Comparison of ENCODE assay signal across 9 mouse cellular contexts in genomic region chr2:21367345-21368111, GRCm38 (mm10). TPM values are rescaled to one million over a fixed set of nuclear protein-coding genes. Genes with fewer than 3 reads are reported as not detected.
DNase-seq lines count a peak whose midpoint lies in the region; ATAC-seq lines count a peak whose summit lies in the region.
"Had no signal": no experiment of that assay in that cellular context is flagged by ENCODE, and none has a peak within 500 bp of the region (broad histone marks: within the 10 kb centered on the region; RNA-seq: fewer than 3 reads in every experiment).

Gene Gpr158 (plus strand): TSS chr2:21367542.

- no peaks in the 10 kb centered on the region for H3K36me3 ChIP-seq in embryonic facial prominence, embryonic 15.5 days
- no peaks in the 10 kb centered on the region for H3K36me3 ChIP-seq in heart, embryonic 12.5 days
- H3K36me3 ChIP-seq in kidney, embryonic 14.5 days (ENCODE audit: control insufficient read depth, insufficient read depth, low read length): no peaks in the 10 kb centered on the region
- H3K36me3 ChIP-seq in limb, embryonic 11.5 days (ENCODE audit: control insufficient read depth, insufficient read depth, low read length): no peaks in the 10 kb centered on the region
- H3K36me3 ChIP-seq in midbrain, embryonic 16.5 days (ENCODE audit: control insufficient read depth, insufficient read depth, low read length): no peaks in the 10 kb centered on the region

- H3K4me3 ChIP-seq in embryonic facial prominence, embryonic 15.5 days (replicated peaks): peak within 1 kb of the TSS; percentile 43
- peak within 1 kb of the TSS; percentile 52 for H3K4me3 ChIP-seq in heart, embryonic 12.5 days
- H3K4me3 ChIP-seq in kidney, embryonic 14.5 days (ENCODE audit: low read length): peak within 1 kb of the TSS; percentile 37
- H3K4me3 ChIP-seq in limb, embryonic 11.5 days (ENCODE audit: low read depth, low read length): peak within 1 kb of the TSS; percentile 23; the same call in 1 of the 2 replicates
- H3K4me3 ChIP-seq in midbrain, embryonic 16.5 days (ENCODE audit: low read depth, low read length): peak within 1 kb of the TSS; percentile 67

- peaks cover 35% of the 10 kb centered on the region for H3K27me3 ChIP-seq in embryonic facial prominence, embryonic 15.5 days
- peaks cover 40% of the 10 kb centered on the region for H3K27me3 ChIP-seq in heart, embryonic 12.5 days (replicated peaks)
- H3K27me3 ChIP-seq in kidney, embryonic 14.5 days (ENCODE audit: control insufficient read depth, insufficient read depth, low read length): peaks cover 18% of the 10 kb centered on the region
- H3K27me3 ChIP-seq in limb, embryonic 11.5 days (ENCODE audit: control insufficient read depth, insufficient read depth, low read length): peaks cover 18% of the 10 kb centered on the region
- H3K27me3 ChIP-seq in midbrain, embryonic 16.5 days (ENCODE audit: control insufficient read depth, insufficient read depth, low read depth, low read length): no peaks in the 10 kb centered on the region

- H3K27ac ChIP-seq in embryonic facial prominence, embryonic 15.5 days (replicated peaks): no peak within 1 kb of the TSS
- H3K27ac ChIP-seq in heart, embryonic 12.5 days (ENCODE audit: poor library complexity, severe bottlenecking): no peak within 1 kb of the TSS
- H3K27ac ChIP-seq in kidney, embryonic 14.5 days (ENCODE audit: low read depth, low read length): no peak within 1 kb of the TSS
- no peak within 1 kb of the TSS for H3K27ac ChIP-seq in limb, embryonic 11.5 days (replicated peaks; ENCODE audit: low read depth, low read length)
- peak within 1 kb of the TSS; percentile 88 for H3K27ac ChIP-seq in midbrain, embryonic 16.5 days (ENCODE audit: low read length)

- no peak within 1 kb of the TSS for H3K9ac ChIP-seq in embryonic facial prominence, embryonic 15.5 days
- H3K9ac ChIP-seq in heart, embryonic 12.5 days: no peak within 1 kb of the TSS
- no peak within 1 kb of the TSS for H3K9ac ChIP-seq in kidney, embryonic 14.5 days (ENCODE audit: low read depth, low read length)
- H3K9ac ChIP-seq in limb, embryonic 11.5 days (ENCODE audit: low read length): no peak within 1 kb of the TSS
- H3K9ac ChIP-seq in midbrain, embryonic 16.5 days (ENCODE audit: low read depth, low read length): peak within 1 kb of the TSS; percentile 80

- ATAC-seq in embryonic facial prominence, embryonic 15.5 days (ENCODE audit: insufficient number of reproducible peaks, low FRiP score, low TSS enrichment, low read depth): peak; percentile 82; the same call in 1 of the 2 replicates
- peak; percentile 77; the same call in 1 of the 2 replicates for ATAC-seq in heart, embryonic 12.5 days (ENCODE audit: insufficient number of reproducible peaks, low FRiP score)
- ATAC-seq in kidney, embryonic 14.5 days (ENCODE audit: low FRiP score, low TSS enrichment): peak; percentile 98
- ATAC-seq in limb, embryonic 11.5 days (ENCODE audit: insufficient number of reproducible peaks, low FRiP score, low TSS enrichment, low read depth): peak; percentile 82
- ATAC-seq in midbrain, embryonic 16.5 days: peak; percentile 99

- peak; percentile 7 for DNase-seq in gastrocnemius, adult 18-20 months (ENCODE audit: low spot score)
- DNase-seq in gastrocnemius, adult 8-10 months (ENCODE audit: low spot score in 2 of 2): no peak
- DNase-seq in limb, embryonic 11.5 days (ENCODE audit: low spot score): peak; percentile 92
- DNase-seq in testis, postnatal 14 days (ENCODE audit: low spot score): peak; percentile 85

- H3K4me1 ChIP-seq in embryonic facial prominence, embryonic 15.5 days: peaks cover 5% of the 10 kb centered on the region
- peaks cover 5% of the 10 kb centered on the region; the same call in 1 of the 2 replicates for H3K4me1 ChIP-seq in heart, embryonic 12.5 days (replicated peaks)
- H3K4me1 ChIP-seq in kidney, embryonic 14.5 days (ENCODE audit: control insufficient read depth, insufficient read depth, low read length): no peaks in the 10 kb centered on the region
- H3K4me1 ChIP-seq in limb, embryonic 11.5 days (ENCODE audit: control insufficient read depth, insufficient read depth, low read length): no peaks in the 10 kb centered on the region
- H3K4me1 ChIP-seq in midbrain, embryonic 16.5 days (ENCODE audit: control insufficient read depth, insufficient read depth, low read length): peaks cover 21% of the 10 kb centered on the region

- no peaks in the 10 kb centered on the region for H3K9me3 ChIP-seq in embryonic facial prominence, embryonic 15.5 days (replicated peaks)
- no peaks in the 10 kb centered on the region for H3K9me3 ChIP-seq in heart, embryonic 12.5 days (replicated peaks)
- H3K9me3 ChIP-seq in kidney, embryonic 14.5 days (ENCODE audit: control insufficient read depth, low read length): no peaks in the 10 kb centered on the region
- no peaks in the 10 kb centered on the region for H3K9me3 ChIP-seq in limb, embryonic 11.5 days (ENCODE audit: control insufficient read depth, low read length)
- H3K9me3 ChIP-seq in midbrain, embryonic 16.5 days (replicated peaks; ENCODE audit: control insufficient read depth, low read length, poor library complexity, severe bottlenecking): no peaks in the 10 kb centered on the region

- H3K4me2 ChIP-seq in embryonic facial prominence, embryonic 15.5 days (replicated peaks): peak within 1 kb of the TSS; percentile 66
- H3K4me2 ChIP-seq in heart, embryonic 12.5 days: peak within 1 kb of the TSS; percentile 83
- peak within 1 kb of the TSS; percentile 53 for H3K4me2 ChIP-seq in kidney, embryonic 14.5 days (replicated peaks; ENCODE audit: low read depth, low read length)
- peak within 1 kb of the TSS; percentile 54 for H3K4me2 ChIP-seq in limb, embryonic 11.5 days (ENCODE audit: low read depth, severe bottlenecking)
- H3K4me2 ChIP-seq in midbrain, embryonic 16.5 days (ENCODE audit: low read length): peak within 1 kb of the TSS; percentile 96

- 3% methylated on average over 43 of the region's 43 CpGs for whole genome bisulfite sequencing in embryonic facial prominence, embryonic 15.5 days
- WGBS in heart, embryonic 12.5 days: 5% methylated on average over 43 of the region's 43 CpGs
- WGBS in kidney, embryonic 14.5 days: 3% methylated on average over 43 of the region's 43 CpGs
- WGBS in limb, embryonic 11.5 days: 3% methylated on average over 43 of the region's 43 CpGs
- 1% methylated on average over 43 of the region's 43 CpGs for WGBS in midbrain, embryonic 16.5 days

RNA-seq across cellular contexts. Expression of gene Gpr158, which starts in this region (rescaled TPM):
- total RNA-seq in gastrocnemius, adult 18-20 months (2021): not detected
- total RNA-seq in gastrocnemius, adult 8-10 months (2022): not detected
- 0.09 and 0.16 TPM in 2 replicates for polyA plus RNA-seq in embryonic facial prominence, embryonic 15.5 days (2015; fragmentation: Nextera tagmentation; extraction: Ambion mirVana)
- not detected in 2 replicates for polyA plus RNA-seq in heart, embryonic 12.5 days (2016; fragmentation: Nextera tagmentation; extraction: Ambion mirVana)
- not detected in 2 replicates for polyA plus RNA-seq in kidney, embryonic 14.5 days (2014; fragmentation: Nextera tagmentation; extraction: Ambion mirVana)
- polyA plus RNA-seq in limb, embryonic 11.5 days (2014; fragmentation: Nextera tagmentation; extraction: Ambion mirVana): not detected in 2 replicates
- polyA plus RNA-seq in midbrain, embryonic 16.5 days (2015; fragmentation: Nextera tagmentation; extraction: Ambion mirVana): 5.2 and 5.7 TPM in 2 replicates
- total RNA-seq: neutrophil, adult 5-6 weeks had no signal

Comparison
In these comparisons a context has a peak if more than half of its experiments do, and no peak if none do; other contexts are left out.
1. Peak in DNase-seq in gastrocnemius, adult 18-20 months; RNA of the gene not detected or under 1 TPM.
2. Peak in ATAC-seq, H3K4me3 ChIP-seq and H3K4me2 ChIP-seq in embryonic facial prominence, embryonic 15.5 days; RNA of the gene not detected or under 1 TPM.
3. Peak in ATAC-seq, H3K4me3 ChIP-seq and H3K4me2 ChIP-seq in heart, embryonic 12.5 days; RNA of the gene not detected or under 1 TPM.
4. Peak in ATAC-seq, H3K4me3 ChIP-seq and H3K4me2 ChIP-seq in kidney, embryonic 14.5 days; RNA of the gene not detected or under 1 TPM.
5. Peak in DNase-seq, ATAC-seq, H3K4me3 ChIP-seq and H3K4me2 ChIP-seq in limb, embryonic 11.5 days; RNA of the gene not detected or under 1 TPM.